Mouse (Mus musculus) MEL (cell line): ENCODE measurements at regions not wholly inside any gene's neighbourhood (a gene's known extent, or its start where the extent isn't known, plus 50 kb on each side); places are given as distances from the start of the nearest gene placed in this dataset.
A peak's percentile ranks its signal among the peaks of the same experiment; 100 is the strongest.

Source experiments
- CHD1 ChIP-seq: IDR thresholded peaks from 2 replicates; pipeline ENCODE4 v1.6.1; 2012; ENCODE audit warnings: low read depth, mild to moderate bottlenecking, inconsistent platforms, low read length, improper control_type of control experiment
- CTCF ChIP-seq, 3 experiments: IDR thresholded peaks in 2 of 3; conservative IDR thresholded peaks in 1 of 3; 2 replicates each; pipeline ENCODE4 v1.5.1; 2011 to 2012; ENCODE audit warnings: low read length in 3 of 3, low read depth in 2 of 3, mild to moderate bottlenecking in 2 of 3, improper control_type of control experiment in 1 of 3, inconsistent platforms in 1 of 3, mixed read lengths in 1 of 3, moderate library complexity in 1 of 3; ENCODE audit not compliant: control insufficient read depth in 1 of 3, insufficient read depth in 1 of 3, poor library complexity in 1 of 3, severe bottlenecking in 1 of 3
- EP300 ChIP-seq, 2 experiments: IDR thresholded peaks; 2 replicates each; pipeline ENCODE4 v1.6.1; 2011; ENCODE audit warnings: improper control_type of control experiment in 2 of 2, low read length in 2 of 2, low read depth in 1 of 2, mild to moderate bottlenecking in 1 of 2
- HCFC1 ChIP-seq: IDR thresholded peaks from 2 replicates; pipeline ENCODE4 v1.6.1; 2012; ENCODE audit warnings: low read depth, mild to moderate bottlenecking, inconsistent platforms, low read length, improper control_type of control experiment, moderate library complexity
- KAT2A ChIP-seq: conservative IDR thresholded peaks from 2 replicates; pipeline ENCODE4 v1.6.1; 2012; ENCODE audit warnings: low read depth, low read length, improper control_type of control experiment, inconsistent platforms
- MAX ChIP-seq: IDR thresholded peaks from 2 replicates; pipeline ENCODE4 v1.6.1; 2011; ENCODE audit warnings: low read length, improper control_type of control experiment
- MEF2A ChIP-seq: IDR thresholded peaks from 2 replicates; pipeline ENCODE4 v1.6.1; 2014; ENCODE audit warnings: low read depth, mild to moderate bottlenecking, inconsistent platforms, low read length, improper control_type of control experiment; ENCODE audit not compliant: poor library complexity, insufficient replicate concordance, severe bottlenecking; ENCODE audit errors: extremely low read depth
- MYC ChIP-seq: IDR thresholded peaks from 2 replicates; pipeline ENCODE4 v1.6.1; 2011; ENCODE audit warnings: low read depth, mild to moderate bottlenecking, low read length, improper control_type of control experiment, moderate library complexity
- POLR2A ChIP-seq, 2 experiments: IDR thresholded peaks; 2 replicates each; pipeline ENCODE4 v1.6.1; 2011 to 2012; ENCODE audit warnings: low read length in 2 of 2, mild to moderate bottlenecking in 2 of 2, control low read depth in 1 of 2, improper control_type of control experiment in 1 of 2, low read depth in 1 of 2, moderate library complexity in 1 of 2; ENCODE audit not compliant: control insufficient read depth in 1 of 2, insufficient read depth in 1 of 2, poor library complexity in 1 of 2
- POLR2AphosphoS2 ChIP-seq: IDR thresholded peaks from 2 replicates; pipeline ENCODE4 v1.6.1; 2011; ENCODE audit warnings: low read length, improper control_type of control experiment
- SIN3A ChIP-seq: IDR thresholded peaks from 2 replicates; pipeline ENCODE4 v1.6.1; 2012; ENCODE audit warnings: low read length, improper control_type of control experiment, inconsistent platforms
- SMC3 ChIP-seq: IDR thresholded peaks from 2 replicates; pipeline ENCODE4 v1.6.1; 2011; ENCODE audit warnings: low read depth, low read length, improper control_type of control experiment
- UBTF ChIP-seq: IDR thresholded peaks from 2 replicates; pipeline ENCODE4 v1.6.1; 2012; ENCODE audit warnings: low read depth, mild to moderate bottlenecking, inconsistent platforms, low read length, improper control_type of control experiment, moderate library complexity, borderline replicate concordance; ENCODE audit not compliant: insufficient read depth
- USF1 ChIP-seq: IDR thresholded peaks from 2 replicates; pipeline ENCODE4 v1.6.1; 2014; ENCODE audit warnings: low read depth, mild to moderate bottlenecking, inconsistent platforms, low read length, improper control_type of control experiment, moderate library complexity

- TF ChIP-seq CHD1 (no peak), CTCF (IDR thresholded peaks at IDR 0.05 in 2 of 3, conservative IDR thresholded peaks at IDR 0.05 in 1 of 3; ENCODE audit: control insufficient read depth in 1 of 3, insufficient read depth in 1 of 3, low read depth in 2 of 3, low read length in 3 of 3, poor library complexity in 1 of 3, severe bottlenecking in 1 of 3) (no peak), EP300 (IDR thresholded peaks at IDR 0.05; ENCODE audit: low read depth in 1 of 2, low read length in 2 of 2) (peak; percentile 26 to 55; a peak in 1 of 4 replicates), HCFC1 (no peak), SMC3 (no peak), MAX (peak; percentile 62), POLR2AphosphoS2 (no peak), UBTF (no peak), SIN3A (peak; percentile 64), MYC (peak; percentile 52; the same call in 1 of the 2 replicates), USF1 (peak; percentile 78), MEF2A (no peak), POLR2A (IDR thresholded peaks at IDR 0.05; ENCODE audit: control insufficient read depth in 1 of 2, insufficient read depth in 1 of 2, low read depth in 1 of 2, low read length in 2 of 2, poor library complexity in 1 of 2) (no peak), KAT2A (0 out of 2 replicates have a peak, but pooled peaks have one; percentile 19)
These were observed 223.8 kb upstream of the Hes1 start for GRCm38 (mm10) chr16:29840412-29840811.
